ENCODE assay signal across 8 mouse cellular contexts in the genomic region with DNA sequence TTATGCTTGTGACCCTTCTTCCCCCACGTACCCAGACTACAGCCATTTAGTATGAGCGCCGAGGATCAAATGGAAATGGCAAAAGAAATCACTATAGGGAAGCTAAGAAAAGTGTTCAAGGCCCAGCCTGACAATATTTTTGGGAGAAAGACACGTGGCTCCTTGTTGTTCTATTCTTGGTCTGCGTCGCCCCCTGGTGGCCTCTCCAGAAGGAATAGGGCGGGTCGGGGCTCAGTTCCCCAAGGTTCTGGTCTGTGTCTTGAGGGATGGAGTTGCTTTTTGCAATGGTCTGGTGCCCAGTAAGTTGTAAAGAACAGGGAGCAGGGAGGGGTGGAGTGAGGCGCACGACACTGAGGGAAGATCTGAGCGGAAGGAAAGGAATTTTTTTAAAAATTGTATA.
A peak's percentile ranks its signal among the peaks of the same experiment; 100 is the strongest.
DNase-seq lines count a peak whose midpoint lies in the region; ATAC-seq and TF ChIP-seq lines count a peak whose summit lies in the region.

No protein-coding gene starts in this region.

- peak overlapping the region; percentile 47; the same call in 1 of the 2 replicates for H3K4me2 ChIP-seq in forebrain, embryonic 15.5 days (replicated peaks)

- DNase-seq in c-Kit-positive CD71-positive TER-119-positive erythroid progenitor cells, embryonic 14.5 days (ENCODE audit: low spot score): peak; percentile 71
- peak; percentile 74 for DNase-seq in heart, postnatal 25 days (ENCODE audit: low spot score)
- peak; percentile 62 to 78 for DNase-seq in layer of hippocampus, adult 2 months (ENCODE audit: low spot score in 2 of 2)
- DNase-seq in lung, postnatal 14 days: peak; percentile 91
- peak; percentile 73 to 78 for DNase-seq in right cerebral cortex, adult 2 months (ENCODE audit: low spot score in 2 of 2)
- DNase-seq in urinary bladder, postnatal 10 days (ENCODE audit: low spot score): peak; percentile 70

- H3K4me3 ChIP-seq in E14TG2a.4 (replicated peaks; ENCODE audit: low read length): peak overlapping the region; percentile 71; the same call in 1 of the 2 replicates
- H3K4me3 ChIP-seq in forebrain, embryonic 15.5 days: no peak overlapping the region
- no peak overlapping the region for H3K4me3 ChIP-seq in layer of hippocampus, adult 2 months

- no peak overlapping the region for H3K27ac ChIP-seq in forebrain, embryonic 15.5 days (replicated peaks)
- H3K27ac ChIP-seq in layer of hippocampus, adult 2 months: no peak overlapping the region

- 2% methylated on average over 11 of the region's 11 CpGs for WGBS in forebrain, embryonic 15.5 days

- no peaks in the 10 kb centered on the region for H3K9me3 ChIP-seq in E14TG2a.4 (ENCODE audit: low read length)
- H3K9me3 ChIP-seq in forebrain, embryonic 15.5 days: no peaks in the 10 kb centered on the region

- no peaks in the 10 kb centered on the region for H3K36me3 ChIP-seq in E14TG2a.4 (ENCODE audit: insufficient read depth, low read length)
- no peaks in the 10 kb centered on the region for H3K36me3 ChIP-seq in forebrain, embryonic 15.5 days

- TF ChIP-seq CTCF in E14TG2a.4 (conservative IDR thresholded peaks at IDR 0.05; ENCODE audit: low read length): peak; percentile 65
- TF ChIP-seq CTCF in layer of hippocampus, adult 2 months (conservative IDR thresholded peaks at IDR 0.05): peak; percentile 90

- intact Hi-C loops in heart, postnatal 25 days (cut with DNase I): loop anchor here (2.0 to 5.0 kb wide), 6 partner anchors 41 to 489 kb away; no protein-coding TSS in a partner anchor

- H3K4me1 ChIP-seq in E14TG2a.4 (replicated peaks; ENCODE audit: low read depth, low read length): peaks cover 33% of the 10 kb centered on the region
- peaks cover 23% of the 10 kb centered on the region for H3K4me1 ChIP-seq in forebrain, embryonic 15.5 days

- peak; percentile 74 for ATAC-seq in forebrain, embryonic 15.5 days (replicated peaks)

- H3K9ac ChIP-seq in forebrain, embryonic 15.5 days (replicated peaks): no peak overlapping the region

- H3K27me3 ChIP-seq in E14TG2a.4 (ENCODE audit: insufficient read depth, low read length): peaks cover 25% of the 10 kb centered on the region
- H3K27me3 ChIP-seq in forebrain, embryonic 15.5 days: peaks cover 19% of the 10 kb centered on the region; the same call in 1 of the 2 replicates
